Mouse (Mus musculus) ovary, postnatal 14 days (tissue): ENCODE results near the gene Olfr186.
"Not testable (repeated sequence)": the region's sequence is repeated elsewhere in the genome, so short reads cannot be mapped to it uniquely, and the experiment has no call there.

Experiments
- DNase-seq: peaks from one replicate; pipeline ENCODE4 v3.0.0; 2022; ENCODE audit warnings: low spot score

Olfr186 gene

DNA sequence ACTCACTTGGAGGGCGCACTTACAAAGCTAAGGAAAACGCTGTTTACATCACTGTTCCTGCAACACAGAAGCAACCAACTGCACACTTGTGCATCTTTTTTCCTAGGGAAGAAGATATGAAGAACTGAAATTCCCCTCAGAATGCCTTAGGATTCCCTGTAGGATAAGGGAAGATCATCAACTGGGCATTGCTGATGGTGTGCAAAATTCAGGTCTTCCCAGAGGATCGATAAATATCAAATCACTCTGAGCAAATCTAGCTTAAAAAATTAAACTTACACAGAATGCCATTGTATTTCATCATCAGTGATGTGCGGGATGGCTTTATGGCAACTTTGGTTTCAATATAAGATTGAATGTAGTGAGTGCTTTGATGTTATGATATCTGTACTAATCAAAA, at the start of gene Olfr186:
Gene Olfr186 (minus strand): TSS at position 101 of the 400 bp plus-strand sequence.
- DNase-seq: no peak

DNA sequence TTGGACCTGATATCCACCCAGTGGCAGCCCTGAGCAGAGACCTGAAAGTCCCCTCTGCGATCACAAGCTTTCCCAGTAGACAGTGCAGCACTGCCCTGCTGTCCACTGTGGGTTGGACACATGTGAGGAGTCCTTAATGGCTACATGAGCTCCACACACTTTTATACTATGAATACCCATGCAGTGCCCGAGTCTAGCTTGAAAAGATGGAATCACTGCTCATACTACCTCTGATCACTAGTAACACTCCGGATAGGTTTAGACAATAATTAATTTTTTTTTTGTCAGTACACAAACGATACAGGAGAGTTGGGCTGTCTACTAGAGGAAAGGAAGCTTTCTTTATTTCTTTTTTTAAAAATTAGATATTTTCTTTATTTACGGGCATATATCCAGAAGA, 47.8 kb upstream of the Olfr186 start, which contains the start of gene Olfr190:
Gene Olfr190 (minus strand): TSS at position 101 of the 400 bp plus-strand sequence.
- no peak for DNase-seq

DNA sequence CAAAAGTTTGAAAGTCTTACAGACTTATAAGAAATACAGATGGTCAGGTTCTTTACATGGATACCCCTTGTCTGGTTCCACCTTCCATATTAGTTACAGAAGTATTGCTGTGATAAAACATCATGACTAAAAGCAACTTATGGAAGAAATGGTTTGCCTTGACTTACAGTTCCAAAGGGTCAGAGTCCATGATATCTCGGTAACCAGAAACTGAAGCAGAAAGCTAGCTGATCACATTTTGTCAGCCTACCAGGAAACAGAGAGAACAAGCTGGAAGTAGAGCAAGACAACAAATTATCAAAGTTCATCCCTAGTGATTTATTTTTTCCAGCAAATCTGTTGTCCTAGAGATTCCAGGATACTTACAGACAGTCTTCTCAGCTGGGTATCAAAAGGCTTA, 43.4 kb upstream of the Olfr186 start:
- no peak for DNase-seq

DNA sequence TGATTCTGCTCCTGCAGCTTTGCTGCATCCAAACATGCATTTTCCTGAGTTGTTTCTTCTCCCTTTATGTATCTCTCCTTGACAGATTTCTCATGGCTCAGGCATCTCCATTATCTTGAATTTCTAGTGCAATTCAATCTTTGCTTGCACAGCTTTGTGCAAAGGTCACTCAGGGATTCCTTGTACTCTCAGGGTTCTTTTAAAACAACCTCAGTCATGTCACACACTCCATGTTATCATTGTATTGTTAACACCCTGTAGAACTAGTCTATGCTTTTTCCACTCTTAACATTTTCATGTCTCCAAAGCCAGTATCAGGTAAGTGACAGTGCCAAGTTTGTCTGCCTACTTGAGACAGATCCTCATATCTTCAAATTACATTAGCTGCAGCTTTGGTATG, 41.7 kb upstream of the Olfr186 start:
- DNase-seq: no peak

DNA sequence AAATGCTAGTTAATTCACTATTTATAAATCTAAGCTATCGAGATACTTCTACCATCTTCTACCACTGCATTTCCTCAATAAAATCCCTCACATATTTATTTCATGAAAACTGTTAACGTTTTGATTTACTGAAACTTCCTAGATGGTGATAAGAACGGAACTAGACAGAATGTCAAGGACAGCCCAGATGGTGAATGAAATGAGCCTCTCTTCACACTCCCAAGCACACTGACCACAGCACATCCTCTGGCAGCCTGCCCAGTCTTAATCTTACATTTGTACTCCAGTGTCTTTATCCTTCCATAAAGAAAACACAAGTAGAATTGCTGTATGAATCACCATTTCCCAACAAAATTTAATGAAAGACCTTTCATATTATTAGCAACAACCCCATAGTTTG, 32.3 kb upstream of the Olfr186 start:
- DNase-seq: not testable (repeated sequence)

DNA sequence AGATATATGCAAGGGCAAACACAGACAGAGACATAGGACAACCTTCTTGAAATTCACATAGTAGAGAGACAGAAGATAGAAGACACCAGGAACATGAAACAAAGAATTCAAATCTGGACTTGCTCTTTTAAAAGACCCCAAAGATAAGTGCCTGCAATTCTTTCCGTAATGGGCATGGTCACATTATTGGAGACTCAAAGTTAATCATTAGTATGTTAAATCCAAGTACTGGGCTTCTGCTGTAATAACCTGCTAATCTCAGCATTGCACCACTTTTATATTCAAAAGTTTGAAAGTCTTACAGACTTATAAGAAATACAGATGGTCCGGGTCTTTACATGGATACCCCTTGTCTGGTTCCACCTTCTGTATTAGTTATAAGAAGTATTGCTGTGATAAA, 19.2 kb upstream of the Olfr186 start:
- DNase-seq: not testable (repeated sequence)

DNA sequence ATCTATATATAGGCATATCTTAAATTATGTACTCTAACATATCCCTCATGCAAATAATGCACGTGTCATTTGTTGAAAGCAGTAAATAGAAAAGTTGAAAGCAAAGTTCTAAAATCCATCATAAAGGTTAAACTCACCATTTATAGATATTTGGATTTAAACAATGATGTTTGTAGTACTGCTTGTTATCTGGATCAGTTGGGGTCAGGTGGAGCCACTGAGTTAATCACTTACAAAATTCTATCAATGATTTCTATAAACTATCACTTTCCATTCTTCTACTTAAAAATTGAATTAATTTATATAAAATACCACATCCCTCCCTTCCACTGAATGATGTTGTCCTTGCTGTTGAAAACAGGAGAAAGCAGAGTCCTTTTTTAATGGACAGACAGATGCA, 18.8 kb upstream of the Olfr186 start:
- DNase-seq: no peak

DNA sequence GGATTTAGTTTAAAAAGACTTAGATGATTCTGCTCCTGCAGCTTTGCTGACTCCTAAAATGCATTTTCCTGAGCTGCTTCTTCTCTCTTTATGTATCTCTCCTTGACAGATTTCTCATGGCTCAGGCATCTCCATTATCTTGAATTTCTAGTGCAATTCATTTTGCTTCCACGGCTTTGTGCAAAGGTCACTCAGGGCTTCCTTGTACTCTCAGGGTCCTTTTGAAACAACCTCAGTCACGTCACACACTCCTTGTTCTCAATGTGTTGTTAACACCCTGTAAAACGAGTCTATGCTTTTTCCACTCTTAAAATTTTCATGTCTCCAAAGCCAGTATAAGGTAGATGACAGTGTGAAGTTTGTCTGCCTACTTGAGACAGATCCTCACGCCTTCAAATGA, 17.5 kb upstream of the Olfr186 start:
- DNase-seq: no peak

DNA sequence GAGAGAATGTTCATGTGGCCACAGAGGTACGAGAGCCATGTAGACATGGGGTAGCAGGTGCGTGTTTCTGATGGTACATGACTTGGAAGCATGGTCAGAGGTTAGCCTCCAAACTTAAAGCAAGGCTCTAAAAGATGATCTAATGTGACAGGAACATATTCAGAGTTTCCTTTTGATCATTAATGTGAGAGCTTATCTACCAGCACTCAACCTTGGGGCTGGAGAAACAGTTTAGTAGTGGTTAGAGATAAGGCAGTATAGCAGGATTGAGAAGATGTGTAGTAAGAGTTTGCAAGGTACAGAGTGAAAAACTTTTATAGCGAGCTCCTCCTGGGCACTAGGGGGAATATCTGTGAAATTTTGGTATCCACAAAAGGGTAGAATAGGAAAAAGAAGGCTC, 15.7 kb upstream of the Olfr186 start:
- no peak for DNase-seq

DNA sequence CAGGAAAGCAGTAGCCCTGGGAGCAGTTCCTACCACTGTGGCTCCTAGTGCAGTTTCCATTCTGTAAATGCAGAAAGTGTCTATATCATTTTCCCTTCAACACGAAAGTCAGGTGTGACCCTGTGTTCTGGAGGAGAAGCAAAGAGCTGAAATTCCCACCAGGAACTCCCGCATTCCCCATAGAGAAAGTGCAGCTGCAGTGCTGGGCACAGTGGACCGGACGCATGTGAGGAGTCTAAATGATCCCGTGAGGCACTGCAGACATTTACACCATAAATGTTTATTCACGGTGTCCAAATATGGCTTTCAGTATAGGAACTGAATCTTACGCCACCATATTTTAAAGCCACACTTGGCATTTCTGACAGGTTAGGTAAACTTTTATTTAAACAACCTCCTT, 9.6 kb upstream of the Olfr186 start, which contains the start of gene Olfr187:
Gene Olfr187 (minus strand): TSS at position 58 of the 400 bp plus-strand sequence.
- no peak for DNase-seq

DNA sequence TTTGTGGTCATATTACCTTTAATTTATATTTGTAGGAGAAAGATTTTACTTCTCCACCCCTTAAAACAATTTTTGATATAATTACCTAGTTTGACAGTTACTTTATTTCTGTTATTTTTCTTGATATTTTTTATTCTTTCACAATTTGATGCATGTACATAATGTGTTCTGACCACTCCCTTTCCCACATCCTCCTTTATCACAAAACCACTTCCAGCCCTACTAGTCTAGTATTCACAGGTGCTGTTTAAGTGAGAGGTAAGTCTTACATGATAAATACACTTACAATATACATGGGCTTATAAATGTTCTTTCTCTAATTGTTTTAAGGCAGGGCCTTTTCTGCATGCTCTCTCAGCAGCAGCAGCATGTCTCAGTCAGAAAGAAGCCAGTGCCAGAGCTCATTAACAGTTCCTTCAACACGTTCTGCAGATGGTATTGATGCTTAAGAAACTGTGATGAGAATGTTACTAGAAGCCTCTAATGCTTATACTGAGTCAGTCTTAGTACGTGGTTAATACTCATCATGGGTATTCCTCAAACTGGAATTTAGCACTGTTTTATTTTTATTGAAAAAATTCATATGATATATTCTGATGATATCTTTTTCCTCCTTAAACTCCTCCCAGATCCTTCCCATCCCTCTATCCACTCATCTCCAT, 16.6 kb downstream of the Olfr186 start:
- no peak for DNase-seq

DNA sequence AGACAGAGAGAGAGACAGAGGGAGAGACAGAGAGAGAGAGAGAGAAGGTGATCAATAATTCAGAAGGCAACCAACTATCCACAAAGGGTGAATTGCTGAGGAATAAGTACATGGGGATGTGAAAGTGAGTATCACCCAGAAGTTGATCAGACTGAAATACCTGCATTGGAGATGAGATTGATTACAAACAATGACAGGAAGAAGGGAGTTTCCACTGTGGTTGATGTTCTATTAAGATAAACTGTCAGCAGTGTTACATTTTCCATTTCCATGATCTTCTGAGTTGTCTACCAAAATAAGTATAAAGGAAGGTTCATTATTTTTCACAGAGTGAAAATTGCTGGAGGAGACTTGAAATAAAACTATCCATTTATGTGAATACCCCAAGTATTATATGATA, 22.9 kb downstream of the Olfr186 start:
- DNase-seq: no peak

DNA sequence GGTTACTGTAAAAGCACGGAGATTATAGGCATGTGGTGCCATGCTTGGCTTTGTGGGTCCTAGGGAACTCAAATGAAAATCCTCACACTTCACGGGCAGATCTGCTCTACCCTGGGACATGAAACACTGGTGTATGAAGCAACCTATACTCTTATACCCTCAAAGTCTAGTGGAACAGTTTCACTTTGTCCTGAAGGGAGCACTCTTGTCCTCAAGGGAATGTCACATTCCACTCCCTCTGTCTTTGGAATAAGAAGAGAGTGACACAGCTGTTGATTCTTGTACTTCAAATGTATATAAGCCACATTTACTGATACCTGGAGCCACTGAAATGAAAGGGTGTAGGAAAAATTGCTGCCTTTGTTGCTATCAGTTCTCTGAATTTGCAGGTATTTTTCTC, 35.0 kb downstream of the Olfr186 start, which contains the start of gene Olfr183:
Gene Olfr183 (plus strand): TSS at position 301 of the 400 bp plus-strand sequence.
- DNase-seq: no peak
